Mouse (Mus musculus): ENCODE measurements at regions not wholly inside any gene's neighbourhood (a gene's known extent, or its start where the extent isn't known, plus 50 kb on each side); places are given as distances from the start of the nearest gene placed in this dataset.

DNA sequence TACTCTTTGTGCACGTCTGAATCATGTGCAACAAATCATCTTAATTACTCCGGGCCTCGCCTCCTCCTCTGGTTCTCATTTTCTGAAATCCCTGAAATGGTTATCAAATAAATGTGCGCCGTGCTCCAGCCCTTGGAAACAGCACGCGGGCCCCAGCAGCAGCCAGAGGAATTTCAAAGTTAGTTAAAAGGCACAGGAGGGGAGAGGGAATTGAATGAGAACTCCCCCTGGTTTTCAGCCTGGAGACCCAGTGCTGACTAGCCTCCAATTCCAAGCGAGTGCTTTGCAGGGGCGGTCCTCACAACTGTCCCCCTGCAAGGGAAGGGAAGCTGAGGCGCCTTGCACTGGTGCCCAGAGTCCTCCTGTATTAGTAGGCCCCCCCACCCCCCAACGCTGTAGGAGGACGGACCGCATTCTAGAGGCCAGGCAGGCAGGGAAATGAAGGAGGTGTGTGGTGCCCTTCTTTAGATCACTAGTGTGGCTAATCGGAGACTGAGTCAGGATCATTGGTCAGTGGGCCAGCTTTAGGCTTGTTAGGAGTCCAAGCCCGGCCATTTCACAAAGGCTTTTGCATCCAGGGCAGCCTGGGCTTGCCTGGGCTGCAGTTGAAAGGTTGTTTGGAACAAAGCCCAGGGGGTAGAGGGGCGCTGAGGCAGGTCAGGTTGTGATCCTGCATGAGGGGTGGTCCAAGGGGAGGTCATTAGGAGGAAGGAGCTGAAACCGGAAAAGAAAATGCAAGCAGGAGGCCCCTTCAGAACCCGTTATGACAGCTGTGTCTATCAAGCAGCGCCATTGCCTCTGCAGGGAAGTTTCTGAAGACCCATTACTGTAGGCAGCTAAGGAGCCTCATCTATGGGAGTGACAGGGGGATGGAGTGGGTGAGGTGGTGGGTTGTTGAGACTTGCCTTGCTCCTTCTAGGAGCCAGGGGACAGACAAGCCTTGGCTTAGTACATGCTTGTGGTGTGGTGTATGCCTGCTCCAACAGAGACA is 80.3 kb upstream of the Igfbp7 start:
- in situ Hi-C loops (cut with MboI) = no loop called here

DNA sequence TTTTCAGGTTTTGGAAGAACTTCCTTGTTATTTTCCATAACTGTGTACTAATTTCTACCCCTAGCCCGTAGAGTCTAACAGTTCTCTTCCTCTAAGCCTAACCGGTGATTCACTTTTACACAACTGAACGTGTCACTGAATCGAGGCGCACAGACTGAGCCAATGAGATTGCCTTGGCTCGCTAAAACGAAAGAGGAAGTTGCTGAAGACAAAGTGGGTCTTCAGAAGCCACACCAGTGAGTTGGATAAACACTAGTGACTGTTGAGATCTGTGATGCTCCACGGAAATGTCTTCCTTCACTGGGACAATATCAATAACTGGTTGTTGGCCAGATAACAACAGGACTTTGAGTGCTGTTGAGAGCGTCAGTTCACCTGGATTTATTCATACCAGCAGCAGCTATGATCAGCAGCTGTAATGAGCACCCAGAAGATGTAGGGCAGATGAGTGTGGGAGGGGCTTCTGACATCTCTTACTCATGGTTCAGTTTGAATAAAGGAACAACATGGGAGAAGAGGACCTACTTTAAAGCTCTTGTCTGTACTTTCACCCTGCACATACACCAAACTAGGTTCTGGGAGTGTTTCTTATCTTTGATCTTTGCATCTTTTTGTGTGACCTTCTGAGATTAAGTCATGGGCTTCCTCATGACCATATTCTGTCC is 75.3 kb upstream of the Igfbp7 start:
- in situ Hi-C loops (cut with MboI) = no loop called here

- in situ Hi-C loops (cut with MboI) = no loop called here
Measured at GRCm38 (mm10) chr5:77481811-77482210, 74.0 kb upstream of the Igfbp7 start.

- in situ Hi-C loops (cut with MboI) = no loop called here
Measured at GRCm38 (mm10) chr5:77477794-77478193, 70.0 kb upstream of the Igfbp7 start.

- in situ Hi-C loops (cut with MboI) = no loop called here
Measured at GRCm38 (mm10) chr5:77473896-77474486, 66.2 kb upstream of the Igfbp7 start.

GRCm38 (mm10) chr5:77469236-77469766 is 61.5 kb upstream of the Igfbp7 start:
- in situ Hi-C loops (cut with MboI) = loop anchor here (10.0 kb wide), 1 partner anchor 114 kb away; no protein-coding TSS in a partner anchor

GRCm38 (mm10) chr5:77468467-77468866 is 60.6 kb upstream of the Igfbp7 start:
- in situ Hi-C loops (cut with MboI) = loop anchor here (10.0 kb wide), 1 partner anchor 114 kb away; no protein-coding TSS in a partner anchor

DNA sequence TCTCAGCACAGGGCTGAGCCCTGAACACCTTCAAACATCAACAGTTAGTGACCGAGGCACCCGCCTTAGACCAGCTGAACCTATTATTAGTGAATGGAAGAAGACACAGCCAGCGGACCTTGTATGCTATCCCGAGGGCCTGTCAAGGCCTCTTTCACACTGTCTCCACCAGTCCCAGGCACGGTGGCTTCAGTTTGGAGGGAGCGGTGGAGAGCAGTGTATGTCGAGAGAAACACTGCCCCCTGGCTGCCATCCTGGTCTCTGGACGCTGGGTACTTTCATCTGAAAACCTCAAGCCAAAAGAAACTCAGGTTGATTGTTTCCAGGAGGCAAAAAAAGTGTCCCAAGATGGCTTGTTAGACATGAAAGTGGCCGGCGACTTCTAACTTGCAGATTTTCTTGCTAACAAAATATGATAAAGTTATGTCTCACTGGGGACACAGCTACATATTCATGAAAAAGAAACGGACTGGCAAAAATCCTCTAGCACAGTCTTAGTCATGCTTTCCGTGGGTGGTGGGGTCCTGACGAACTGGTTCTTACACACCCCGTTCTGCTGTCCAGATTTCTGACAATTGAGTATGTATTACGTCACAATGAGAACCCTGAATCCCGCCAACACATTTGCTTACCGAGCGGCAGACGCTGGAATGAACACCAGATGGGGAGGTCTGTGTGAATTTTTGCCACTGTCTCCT is 57.2 kb upstream of the Igfbp7 start:
- in situ Hi-C loops (cut with MboI) = loop anchor here (10.0 kb wide), 1 partner anchor 110 kb away; no protein-coding TSS in a partner anchor

- in situ Hi-C loops (cut with MboI) = loop anchor here (10.0 kb wide), 1 partner anchor 105 kb away; no protein-coding TSS in a partner anchor
Measured at GRCm38 (mm10) chr5:77459896-77460717, 52.3 kb upstream of the Igfbp7 start.

All from mature B cell (primary cell).